Mouse (Mus musculus): ENCODE measurements at regions not wholly inside any gene's neighbourhood (a gene's known extent, or its start where the extent isn't known, plus 50 kb on each side); places are given as distances from the start of the nearest gene placed in this dataset.

DNA sequence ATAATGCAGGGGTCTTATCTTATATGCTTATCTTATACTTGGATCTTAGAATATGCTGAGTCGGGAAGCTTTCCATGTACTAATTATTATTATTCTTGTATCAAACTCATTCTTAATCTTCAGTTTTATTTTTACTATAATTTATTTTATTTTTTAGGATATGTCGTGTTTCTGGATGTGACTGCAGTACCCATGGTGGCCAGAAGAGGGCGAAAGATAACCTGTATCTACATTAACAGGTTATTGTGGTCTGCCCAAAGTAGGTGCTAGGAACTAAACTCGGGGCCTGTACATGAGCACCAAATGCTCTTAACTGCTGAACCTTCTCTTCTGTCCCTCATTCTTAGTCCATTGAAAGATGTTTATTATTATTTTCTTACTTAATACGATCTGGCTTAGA, 72.0 kb upstream of the Samt3 start:
- Histone ChIP-seq H3K36me3 (replicated peaks; ENCODE audit: control insufficient read depth, insufficient read depth, low read length) (no peaks in the 10 kb centered on the region), H3K4me2 (ENCODE audit: low read depth, low read length) (no peak overlapping the region), H3K4me1 (ENCODE audit: control insufficient read depth, insufficient read depth) (no peaks in the 10 kb centered on the region), H3K4me3 (ENCODE audit: low read depth, low read length) (no peak overlapping the region), H3K27me3 (ENCODE audit: control insufficient read depth, insufficient read depth, low read length) (no peaks in the 10 kb centered on the region), H3K27ac (ENCODE audit: low read depth) (no peak overlapping the region), H3K9me3 (replicated peaks; ENCODE audit: control insufficient read depth, low read length) (no peaks in the 10 kb centered on the region), H3K9ac (replicated peaks; ENCODE audit: low read depth, low read length) (no peak overlapping the region)
- 70% methylated on average over 5 of the region's 5 CpGs for WGBS
- DNase-seq (ENCODE audit: low spot score), result no peak
- no peak for TF ChIP-seq CTCF (IDR thresholded peaks at IDR 0.05; ENCODE audit: low read depth)
- no peak for TF ChIP-seq EP300 (IDR thresholded peaks at IDR 0.05; ENCODE audit: low read depth)
- no peak for ATAC-seq (ENCODE audit: insufficient read depth, low read depth)

DNA sequence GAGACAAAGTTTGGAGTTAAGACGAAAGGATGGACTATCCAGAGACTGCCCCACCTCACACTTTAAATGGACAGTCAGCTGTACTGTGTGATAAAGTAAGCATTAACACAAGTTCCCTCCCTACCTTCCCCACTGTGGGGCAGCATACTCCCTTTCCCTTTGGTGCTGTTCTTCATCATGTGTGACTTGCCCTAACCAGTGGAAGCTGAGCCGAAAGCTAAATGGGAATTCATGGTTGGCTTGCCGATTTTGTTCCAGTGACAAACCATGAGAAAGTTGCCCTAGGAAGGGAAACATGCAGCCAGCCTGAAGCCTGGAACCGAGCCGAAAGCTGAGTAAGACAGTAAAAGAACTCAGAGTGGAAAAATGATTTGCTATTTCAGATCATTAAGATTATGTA, 62.9 kb upstream of the Samt3 start:
- ATAC-seq (ENCODE audit: insufficient read depth, low read depth) (no peak), DNase-seq (ENCODE audit: low spot score) (no peak)
- H3K4me3 ChIP-seq (ENCODE audit: low read depth, low read length), result no peak overlapping the region
- H3K36me3 ChIP-seq (replicated peaks; ENCODE audit: control insufficient read depth, insufficient read depth, low read length), result no peaks in the 10 kb centered on the region
- H3K4me1 ChIP-seq (ENCODE audit: control insufficient read depth, insufficient read depth), result no peaks in the 10 kb centered on the region
- WGBS, result 62% methylated on average over 5 of the region's 5 CpGs
- no peak overlapping the region for H3K27ac ChIP-seq (ENCODE audit: low read depth)
- H3K27me3 ChIP-seq (ENCODE audit: control insufficient read depth, insufficient read depth, low read length), result no peaks in the 10 kb centered on the region
- H3K9ac ChIP-seq (replicated peaks; ENCODE audit: low read depth, low read length), result no peak overlapping the region
- H3K9me3 ChIP-seq (replicated peaks; ENCODE audit: control insufficient read depth, low read length), result no peaks in the 10 kb centered on the region
- TF ChIP-seq CTCF (IDR thresholded peaks at IDR 0.05; ENCODE audit: low read depth) (peak; percentile 10; the same call in 1 of the 2 replicates), EP300 (IDR thresholded peaks at IDR 0.05; ENCODE audit: low read depth) (no peak)
- H3K4me2 ChIP-seq (ENCODE audit: low read depth, low read length), result no peak overlapping the region
